Mouse (Mus musculus): ENCODE data around the gene Il1a.

- 0 out of 2 replicates have a peak, but pooled peaks have one; percentile 5 for TF ChIP-seq CTCF (IDR thresholded peaks at IDR 0.05; ENCODE audit: low read depth)
- TF ChIP-seq EP300 (IDR thresholded peaks at IDR 0.05; ENCODE audit: low read depth) = peak; percentile 80
Measured at GRCm38 (mm10) chr2:129296671-129297588, 12.8 kb downstream of the Il1a start, which contains the start of gene Ckap2l.

Measured in liver, postnatal 0 days (tissue).